Mouse (Mus musculus) layer of hippocampus, postnatal 36 days (tissue): ENCODE measurements around the gene Stk4. TPM values are rescaled to one million over a fixed set of nuclear protein-coding genes. Genes with fewer than 3 reads are reported as not detected.
A peak's percentile ranks its signal among the peaks of the same experiment; 100 is the strongest.

ENCODE experiments used
- DNase-seq, 2 experiments: peaks; one replicate each; pipeline ENCODE4 v3.0.0; 2022
- total RNA-seq, 2 experiments: library from RNA; stranded (reverse); gene quantifications; 2 replicates each; pipeline ENCODE4 v1.2.3; 2021

Gene Stk4
- total RNA-seq, 2 experiments from 2014 or later, result 50.4 to 51.2 TPM

DNA sequence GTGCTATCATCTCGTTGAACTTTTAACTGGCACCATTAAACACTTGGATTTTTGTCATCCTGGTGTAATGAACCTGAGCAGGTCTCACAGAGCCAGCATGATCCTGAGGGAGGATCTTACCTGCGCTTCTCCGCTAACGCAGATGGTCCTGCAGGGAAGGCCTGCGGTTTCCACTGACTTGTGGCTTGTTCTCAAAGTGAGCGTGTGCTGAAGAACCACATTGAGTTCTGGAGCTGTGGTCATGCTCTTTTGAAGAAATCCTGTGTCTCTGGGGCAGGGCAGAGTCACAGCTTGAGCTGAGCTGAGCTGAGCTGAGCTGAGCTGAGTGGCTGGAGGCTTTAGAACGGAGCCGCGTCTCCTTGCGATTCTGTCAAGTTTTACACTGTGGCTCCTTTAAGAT, 11.5 kb downstream of the Stk4 start:
- DNase-seq, result no peak

DNA sequence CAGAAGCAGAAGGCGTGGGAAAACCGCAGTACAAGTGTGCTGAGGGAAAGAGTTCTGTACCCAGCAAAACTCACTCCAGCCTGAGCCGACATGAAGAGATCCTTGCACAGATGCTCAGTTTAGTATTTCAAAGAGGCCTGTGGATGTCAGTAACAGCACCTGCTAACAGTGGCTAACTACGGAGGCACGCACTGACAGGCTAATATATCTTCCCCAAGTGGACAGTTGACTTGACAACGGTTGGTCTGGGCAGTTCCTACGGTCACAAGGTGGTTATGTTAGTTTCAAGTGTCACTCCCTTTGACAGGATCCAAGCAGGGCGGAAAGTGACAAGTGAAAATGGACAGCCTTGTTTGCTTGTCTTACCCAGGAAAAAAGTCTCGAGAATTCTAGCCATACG, 12.1 kb downstream of the Stk4 start:
- DNase-seq, result no peak

DNA sequence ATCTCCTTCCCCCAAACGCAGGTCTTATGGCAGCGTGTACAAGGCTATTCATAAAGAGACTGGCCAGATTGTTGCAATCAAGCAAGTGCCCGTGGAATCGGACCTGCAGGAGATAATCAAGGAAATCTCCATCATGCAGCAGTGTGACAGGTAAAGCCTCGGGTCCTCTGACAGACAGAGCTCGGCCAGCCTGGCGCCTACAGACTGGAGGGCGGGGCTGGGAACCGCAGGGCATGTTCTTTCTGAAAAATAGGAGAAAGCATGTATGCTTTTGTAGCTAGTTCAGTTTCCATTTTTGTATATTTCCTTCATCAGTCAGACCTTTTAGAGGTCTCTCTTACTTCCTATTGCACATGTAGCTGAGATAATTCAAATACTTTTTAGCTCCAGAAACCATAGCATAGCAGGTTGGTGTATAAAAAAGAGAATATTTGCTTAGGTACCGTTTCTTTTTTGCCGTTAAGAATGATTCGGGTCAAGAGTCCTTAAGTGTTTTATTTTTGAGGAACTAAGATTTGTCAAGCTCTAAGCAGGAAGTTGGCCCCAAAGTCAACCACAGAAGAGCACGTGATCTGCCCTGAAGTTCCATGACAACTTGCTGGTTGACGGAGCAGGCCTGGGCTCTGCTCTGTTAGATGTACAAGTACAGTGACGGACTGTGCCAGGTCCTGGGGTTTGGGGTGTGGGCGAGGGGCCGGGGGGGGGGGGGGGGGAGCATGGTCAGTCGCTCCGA, 13.7 kb downstream of the Stk4 start:
- no peak for DNase-seq

DNA sequence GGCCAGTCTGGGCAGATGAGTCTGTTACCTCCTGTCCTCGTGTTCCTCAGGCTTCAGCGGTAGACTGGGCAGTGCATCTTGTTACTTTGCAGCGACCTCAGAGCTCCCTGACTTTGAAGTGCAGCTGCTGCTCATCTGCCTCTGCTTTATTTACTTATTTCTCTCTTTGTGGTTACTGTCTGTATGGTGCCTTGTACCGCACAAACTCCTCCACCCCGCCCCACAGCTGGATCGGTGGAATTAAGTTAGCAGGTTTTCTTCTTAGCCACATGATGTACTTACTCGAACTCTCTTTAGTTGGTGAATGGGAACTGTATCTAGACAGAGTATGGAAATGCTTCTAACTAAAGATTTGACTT, 14.2 kb downstream of the Stk4 start:
- no peak for DNase-seq

DNA sequence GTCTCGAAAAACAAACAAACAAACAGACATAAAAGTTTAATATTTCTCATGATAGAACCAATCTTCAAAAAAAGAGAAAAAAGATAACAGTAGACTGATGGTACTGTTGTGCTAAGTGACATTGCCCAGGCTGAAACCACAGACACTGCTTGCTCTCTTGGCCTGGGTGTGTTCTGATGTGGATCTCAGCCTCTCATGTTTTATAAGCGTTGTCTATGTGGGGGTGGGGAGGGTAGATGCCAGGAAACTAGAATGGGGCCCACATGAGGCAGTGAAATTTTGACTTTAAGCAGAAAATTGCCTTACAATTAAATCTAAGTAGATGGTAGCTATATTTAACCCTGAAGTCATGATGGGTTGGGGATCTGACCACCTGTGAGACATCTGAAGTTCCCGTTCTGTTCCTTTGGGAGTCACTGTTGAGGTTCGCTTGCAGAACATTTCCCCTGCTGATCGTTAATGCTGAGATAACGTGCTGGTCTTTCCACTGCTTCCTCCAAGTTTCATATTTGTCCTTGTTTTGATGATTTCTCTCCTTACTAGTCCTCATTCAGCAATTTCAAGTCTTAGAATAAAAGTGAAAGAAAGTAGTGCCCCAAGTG, 17.4 kb downstream of the Stk4 start:
- no peak for DNase-seq

DNA sequence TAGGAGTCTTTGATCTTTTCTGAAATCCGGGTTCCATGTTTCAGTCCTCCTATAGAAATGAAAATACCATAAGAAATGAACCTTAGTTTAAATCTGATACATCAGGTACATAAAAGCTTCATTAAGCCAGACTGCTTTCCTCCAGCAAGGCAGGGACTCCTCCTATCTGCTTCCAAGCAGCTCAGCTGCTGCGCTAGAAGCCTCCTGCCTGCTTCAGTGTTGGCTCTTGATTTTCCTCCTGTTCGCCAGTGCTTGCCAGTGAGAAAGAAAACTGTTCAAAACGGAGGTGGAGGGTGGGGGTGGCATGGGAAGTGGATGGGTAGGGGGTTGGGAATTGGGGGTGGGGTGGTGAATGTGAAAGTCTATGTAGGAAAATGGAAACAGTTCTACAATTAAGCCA, 19.4 kb downstream of the Stk4 start:
- DNase-seq, result no peak

DNA sequence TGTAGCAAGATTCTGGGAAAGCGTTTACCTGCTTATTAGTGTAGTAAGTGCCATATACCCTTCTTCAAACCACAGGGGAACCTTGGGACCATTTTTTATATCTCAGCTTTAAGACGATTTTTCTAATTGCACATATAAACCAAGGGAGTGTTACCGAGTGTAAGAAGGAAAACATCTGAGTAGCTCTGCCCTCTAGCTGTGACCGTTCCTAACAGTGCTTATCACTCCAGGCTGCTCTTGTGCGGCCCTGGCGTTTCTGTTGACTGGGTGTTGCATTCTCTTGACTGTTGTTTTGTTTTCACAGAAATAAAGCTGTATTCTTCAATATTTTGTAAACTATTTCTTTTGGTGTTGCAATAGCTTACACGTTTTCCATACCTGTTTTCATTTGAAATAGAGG, 24.0 kb downstream of the Stk4 start:
- no peak for DNase-seq

DNA sequence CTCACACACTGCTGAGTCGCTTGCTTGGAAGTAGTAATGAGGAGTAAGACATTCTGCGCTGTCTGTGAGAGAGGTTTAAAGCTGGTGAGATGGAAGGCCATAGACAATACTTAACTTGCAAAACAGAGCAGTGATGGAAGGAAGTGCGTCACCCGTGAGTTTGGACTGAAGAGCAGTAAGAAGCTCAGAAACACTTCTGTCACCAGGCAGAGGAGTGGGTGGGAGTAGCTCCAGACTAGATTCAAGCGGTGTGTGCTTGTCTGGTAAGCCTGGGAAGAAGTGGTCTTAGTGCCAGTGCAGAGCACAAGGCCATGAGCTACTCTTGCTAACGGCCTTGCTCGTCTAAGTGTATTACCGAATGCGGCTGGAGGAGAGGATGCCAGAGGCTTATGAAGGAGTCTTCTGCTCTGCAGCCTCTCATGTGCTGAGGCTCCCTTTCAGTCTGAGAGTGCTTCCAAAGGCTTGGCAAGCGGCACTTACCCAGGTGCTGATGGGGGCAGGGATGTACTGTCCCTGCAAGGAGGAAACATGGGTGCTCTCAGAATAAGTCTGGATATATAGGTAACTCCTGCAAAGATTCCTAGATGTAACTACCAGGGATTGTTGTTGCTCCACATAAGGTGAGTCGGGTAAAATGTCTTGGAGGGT, 28.6 kb downstream of the Stk4 start:
- DNase-seq, result peak in 1 of 2 experiments; percentile 32

DNA sequence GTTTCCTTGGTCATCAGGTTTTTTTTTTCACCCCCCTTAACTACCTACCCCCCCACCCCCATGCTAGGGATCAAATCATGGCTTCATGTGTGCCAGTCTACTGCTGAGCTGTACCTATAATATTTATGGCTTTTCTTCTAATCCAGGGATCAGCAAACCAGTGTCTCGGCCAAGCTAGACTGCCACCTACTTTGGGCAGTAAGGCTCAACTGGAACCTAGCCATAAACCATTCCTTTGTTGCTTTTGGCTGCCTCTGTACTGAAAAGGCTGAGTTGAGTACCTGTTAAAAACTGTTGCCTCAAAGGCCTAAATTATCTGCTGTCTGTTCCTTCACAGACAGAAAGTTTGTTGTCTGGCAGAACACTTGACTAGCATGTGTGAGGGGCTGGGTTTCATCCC, 31.8 kb downstream of the Stk4 start:
- DNase-seq, result no peak

DNA sequence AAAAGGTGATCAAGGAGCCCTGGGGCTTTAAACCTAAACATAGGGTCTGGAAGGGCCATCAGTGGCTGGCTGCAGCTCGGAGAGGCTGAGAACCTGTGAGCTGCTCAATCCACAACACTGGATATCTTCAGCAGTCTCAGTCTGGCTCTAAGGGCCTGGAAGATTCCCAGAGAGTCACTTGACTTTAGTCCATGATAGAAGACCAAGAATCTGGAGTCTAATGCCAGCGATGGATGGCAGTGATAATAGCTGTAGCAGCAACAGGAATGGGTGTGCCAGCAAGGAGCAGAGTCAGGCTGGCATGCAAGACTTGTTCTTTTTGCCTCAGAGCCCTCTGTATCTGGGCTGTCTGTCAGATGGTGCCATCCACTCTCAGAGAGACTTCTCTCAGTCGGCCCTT, 32.2 kb downstream of the Stk4 start:
- no peak for DNase-seq

DNA sequence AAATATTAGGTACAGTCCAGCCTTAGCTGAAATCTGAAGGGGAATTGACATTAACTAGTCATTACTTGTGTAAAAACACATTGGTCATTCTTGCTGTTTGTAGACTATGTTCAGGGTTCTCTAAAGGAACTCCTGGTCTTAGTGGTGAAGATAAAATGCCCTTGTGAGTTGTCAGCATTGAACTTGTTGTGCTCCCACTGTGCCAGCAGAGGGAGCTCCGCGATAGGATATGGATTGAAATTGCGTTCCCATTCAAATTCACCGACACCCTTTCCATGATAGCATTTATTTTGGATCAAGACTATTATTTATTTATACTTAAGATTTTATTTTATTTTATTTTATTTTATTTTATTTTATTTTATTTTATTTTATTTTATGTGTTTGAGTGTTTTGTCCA, 33.4 kb downstream of the Stk4 start:
- peak; percentile 50 to 62 for DNase-seq

DNA sequence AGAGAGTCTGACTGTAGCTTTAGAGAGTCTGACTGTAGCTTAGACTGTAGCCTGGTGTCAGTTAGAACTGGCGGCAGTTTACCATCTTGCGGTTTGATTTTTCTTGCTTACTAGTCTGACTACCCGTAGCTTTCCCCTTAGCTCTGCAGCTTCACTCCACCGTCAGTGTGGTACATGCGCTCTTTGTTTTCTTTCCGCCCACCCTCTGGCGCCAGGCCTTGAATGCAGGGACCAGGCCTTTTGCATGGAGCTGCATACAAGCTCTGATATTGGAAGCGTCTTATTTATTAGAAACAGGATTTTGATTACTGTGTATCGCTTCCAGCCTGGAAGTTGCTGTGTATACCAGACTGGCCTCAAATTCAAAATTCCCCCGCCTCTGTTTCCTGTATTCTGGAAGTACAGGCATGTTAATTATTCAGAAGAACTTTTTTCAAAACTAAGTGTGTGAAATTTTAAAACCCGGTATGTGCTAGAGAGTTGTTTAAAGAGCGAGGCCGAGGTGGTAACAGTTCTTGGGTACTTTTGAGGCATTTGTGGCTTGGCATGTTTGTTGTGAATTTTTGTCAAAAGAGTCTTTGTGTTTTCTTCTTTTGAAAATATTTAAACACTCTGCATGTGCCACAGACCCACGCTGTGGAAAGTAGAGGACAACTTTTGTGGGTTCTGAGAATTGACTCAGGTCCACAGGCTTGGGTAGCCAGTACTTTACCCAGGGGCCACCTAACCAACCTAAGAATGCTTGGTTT, 36.3 kb downstream of the Stk4 start:
- peak; percentile 54 to 58 for DNase-seq

DNA sequence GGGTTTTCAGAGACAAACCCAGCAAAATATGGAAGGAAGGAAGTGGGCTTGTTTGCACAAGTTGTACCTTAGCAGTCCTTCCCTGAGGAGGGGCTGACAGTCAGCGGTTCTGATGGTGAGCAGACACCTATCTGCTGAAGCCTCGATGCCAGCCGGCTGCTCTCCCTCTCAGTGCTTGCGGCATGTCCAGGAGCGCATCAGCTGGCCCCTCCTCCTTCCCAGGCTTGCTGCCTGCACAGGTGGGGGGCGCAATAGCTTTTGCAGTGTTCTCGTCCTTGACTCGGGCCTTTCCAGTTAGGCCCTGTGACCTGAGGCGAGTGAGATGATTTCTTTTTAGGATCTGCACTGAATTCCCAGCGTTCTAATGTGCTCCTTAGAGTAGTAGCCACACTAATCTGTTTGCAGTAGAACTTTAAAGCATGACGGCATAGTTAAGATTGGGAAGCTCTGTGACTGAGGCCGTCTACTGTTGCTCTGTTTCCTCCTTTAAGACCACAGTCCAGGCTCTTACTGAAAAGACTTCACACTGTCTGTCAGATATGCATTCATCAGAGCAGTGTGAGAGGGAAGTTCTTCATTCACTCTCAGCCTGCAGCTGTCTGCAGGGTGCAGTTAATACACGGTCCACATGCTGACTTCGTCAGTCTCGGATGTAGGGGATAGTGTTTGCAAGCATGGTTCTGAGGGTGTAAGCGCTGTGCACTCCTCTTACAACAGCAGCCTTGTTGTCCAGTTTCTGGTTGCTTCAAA, 37.2 kb downstream of the Stk4 start:
- DNase-seq, result no peak

DNA sequence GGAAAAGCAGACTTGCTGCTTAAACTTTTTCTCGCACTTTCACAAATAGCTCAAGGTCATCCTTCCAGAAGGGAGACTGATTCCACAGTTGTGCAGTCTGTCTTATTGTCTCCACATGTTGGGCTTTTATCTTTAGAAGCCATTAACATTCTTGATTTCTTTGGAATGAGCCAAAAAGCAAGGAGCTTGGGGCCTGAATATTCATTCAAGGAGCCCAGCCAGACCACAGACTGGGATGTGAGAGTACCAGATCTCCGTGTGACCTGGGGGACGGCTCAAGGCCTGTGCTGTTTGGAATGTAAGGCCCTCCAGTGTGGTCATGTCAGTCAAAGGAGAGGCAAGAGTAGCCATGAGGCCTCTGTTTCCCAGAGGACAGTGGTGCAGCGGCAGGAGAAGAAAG, 38.4 kb downstream of the Stk4 start:
- DNase-seq, result no peak

DNA sequence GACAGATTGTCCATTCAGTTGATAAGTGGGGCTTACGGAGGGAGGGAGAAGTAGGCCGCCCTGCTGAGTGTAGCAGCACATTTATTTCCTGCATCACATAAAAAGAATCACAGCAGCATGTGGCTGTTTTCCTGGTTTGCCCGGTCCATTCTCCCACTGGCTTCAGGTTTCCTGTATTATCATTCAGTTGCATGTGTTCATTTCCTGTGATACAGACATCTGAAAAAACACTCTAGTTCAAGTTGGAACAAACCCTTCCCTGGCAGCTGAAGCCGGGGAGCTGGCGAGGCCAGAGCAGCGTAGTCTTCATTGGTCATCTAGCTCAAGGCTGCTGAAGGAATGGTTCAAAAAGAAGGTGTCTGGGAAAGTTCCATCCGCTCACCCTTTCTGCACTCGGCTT, 41.4 kb downstream of the Stk4 start:
- no peak for DNase-seq

DNA sequence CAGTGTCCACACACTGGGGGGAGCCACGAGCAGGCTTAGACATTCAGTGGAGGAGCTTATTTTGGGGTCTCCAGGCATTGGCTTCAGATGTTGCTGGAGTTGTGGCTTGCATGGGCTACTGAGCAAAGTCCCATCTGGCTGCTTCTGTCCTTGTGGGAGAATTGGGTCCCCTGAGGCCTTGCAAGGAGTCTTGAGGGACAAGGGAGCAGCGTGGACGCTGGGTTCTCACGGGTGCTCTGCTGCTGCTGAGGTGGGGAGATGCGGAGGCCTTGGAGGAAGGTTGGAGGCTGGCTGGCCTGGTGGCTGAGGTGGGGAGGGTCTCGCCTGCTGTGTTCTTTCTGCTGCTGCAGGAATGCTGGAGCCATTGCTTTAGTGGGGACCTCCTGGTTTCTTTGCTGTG, 43.9 kb downstream of the Stk4 start:
- no peak for DNase-seq

DNA sequence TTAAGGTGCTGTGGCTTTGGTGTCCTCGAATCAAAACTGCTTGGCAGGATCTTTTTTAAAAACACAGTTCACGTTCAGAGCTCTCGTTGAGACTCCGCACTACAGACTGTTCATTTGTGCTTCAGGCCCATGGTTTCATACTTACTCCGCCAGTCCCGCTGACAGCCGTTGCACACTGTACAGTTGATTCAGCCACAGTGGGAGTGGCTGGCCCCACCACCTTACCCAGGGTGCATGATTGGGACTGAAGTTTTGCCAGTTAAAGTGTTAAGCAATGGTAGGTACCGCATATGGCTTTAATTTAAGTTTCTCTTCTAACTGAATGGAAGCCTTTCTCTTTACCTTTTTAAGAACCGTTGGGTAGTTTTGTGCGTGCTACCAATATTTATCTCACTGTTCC, 45.4 kb downstream of the Stk4 start:
- DNase-seq, result no peak

DNA sequence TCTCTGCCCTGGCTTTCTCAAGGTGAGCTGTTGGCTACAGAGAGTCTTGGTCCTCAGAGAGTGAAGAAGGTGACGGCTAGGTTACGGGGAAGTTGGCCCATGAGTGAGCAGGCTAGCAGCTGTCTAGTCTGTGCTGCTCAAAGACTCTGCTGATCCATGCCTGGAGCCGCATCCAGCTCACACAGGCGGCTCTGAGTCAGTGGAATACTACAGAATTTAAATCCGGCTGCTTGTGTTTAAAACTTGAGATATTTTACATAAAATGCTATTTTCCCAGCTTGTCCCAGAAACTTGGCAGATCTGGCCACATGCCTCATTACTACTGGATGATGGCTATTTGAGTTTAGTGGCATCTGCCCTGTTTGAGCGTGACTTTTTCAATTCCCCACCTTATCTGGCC, 49.4 kb downstream of the Stk4 start:
- no peak for DNase-seq

DNA sequence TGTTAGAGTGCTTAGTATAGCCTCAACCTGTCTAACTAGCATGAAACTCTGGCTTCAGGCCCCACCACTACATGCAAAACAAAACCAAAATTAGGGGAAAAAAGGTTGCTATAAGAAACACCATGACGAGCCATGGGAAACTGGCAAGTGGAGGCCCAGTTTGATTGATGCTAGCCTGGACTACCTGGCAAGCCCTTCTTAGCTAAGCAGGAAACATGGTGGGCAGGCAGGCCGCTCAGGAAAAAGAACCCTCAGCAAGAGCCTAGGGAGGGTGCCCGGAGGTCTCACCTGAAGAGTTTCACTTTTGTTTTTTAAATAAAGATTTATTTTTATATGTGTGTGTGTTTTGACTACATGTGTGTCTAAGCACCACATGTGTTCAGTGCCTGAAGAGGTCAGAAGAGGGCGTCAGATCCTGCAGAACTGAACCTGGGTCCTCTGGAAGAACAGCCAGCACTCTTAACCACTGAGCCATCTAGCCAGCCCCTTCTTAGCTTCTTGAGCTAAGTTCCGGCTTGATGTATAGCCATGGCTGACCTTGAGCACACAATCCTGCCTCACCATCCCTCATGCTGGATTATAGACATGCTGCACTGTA, 53.1 kb downstream of the Stk4 start:
- DNase-seq, result no peak

DNA sequence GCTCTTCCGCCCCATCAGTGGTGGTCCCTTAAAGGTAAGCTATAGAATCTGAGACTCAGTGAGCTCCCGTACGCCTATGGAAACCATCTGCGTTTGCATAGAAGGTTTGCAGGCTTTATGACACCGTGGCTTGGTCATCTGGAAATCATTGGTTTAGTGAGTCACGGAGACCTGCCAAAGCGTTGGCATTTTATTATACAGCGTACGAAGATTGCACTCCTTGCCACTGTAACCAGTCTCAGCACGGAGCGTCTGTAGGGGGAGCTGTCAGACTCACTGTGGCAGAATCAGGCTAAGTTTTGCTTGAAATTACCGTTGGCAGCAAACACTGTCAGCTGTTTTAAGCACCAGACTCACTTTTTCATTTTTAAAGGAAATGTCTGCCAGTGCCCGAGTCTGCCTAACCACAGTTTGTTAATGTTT, 56.4 kb downstream of the Stk4 start:
- DNase-seq, result peak; percentile 66 to 72

DNA sequence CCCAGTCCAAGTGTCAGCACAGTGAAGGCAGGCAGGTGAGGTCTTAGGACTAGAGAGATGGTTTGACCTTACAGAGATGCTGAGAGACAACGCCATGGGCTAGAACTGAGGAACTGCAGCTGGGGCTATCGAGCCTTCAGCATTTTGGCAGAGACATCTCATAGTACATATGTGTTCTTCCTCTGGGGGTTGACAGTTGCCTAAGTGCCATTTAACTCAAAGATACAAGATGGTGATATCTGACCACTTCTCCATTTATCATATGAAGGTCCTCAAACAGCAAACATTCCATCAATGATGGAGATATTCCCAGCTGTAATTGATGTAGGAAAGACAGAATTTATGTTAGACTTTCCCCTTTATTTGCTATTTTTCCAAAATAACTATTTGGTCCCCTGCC, 57.2 kb downstream of the Stk4 start:
- DNase-seq, result no peak
